Mouse (Mus musculus) hindbrain, postnatal 0 days (tissue): ENCODE results near the gene Foxp1. TPM values are rescaled to one million over a fixed set of nuclear protein-coding genes. Genes with fewer than 3 reads are reported as not detected.

Experiments used
- ATAC-seq: fragments of 200-750 bp; cut with Nextera tagmentation; 2 replicates; pipeline ENCODE4 v1.8.0; 2017; ENCODE audit warnings: mild to moderate bottlenecking, moderate TSS enrichment, moderate library complexity
- DNase-seq: peaks from one replicate; pipeline ENCODE4 v3.0.0-alpha.2; 2015; ENCODE audit warnings: low spot score
- H3K27ac ChIP-seq: fragments of 300-500 bp; sonication (generic); 2 replicates; pipeline ENCODE4 v1.5.1; 2014; ENCODE audit warnings: mild to moderate bottlenecking
- H3K27me3 ChIP-seq: fragments of 300-500 bp; sonication (generic); 2 replicates; pipeline ENCODE4 v1.6.1; 2014; ENCODE audit warnings: low read length, mixed read lengths; ENCODE audit not compliant: insufficient read depth
- H3K36me3 ChIP-seq: fragments of 300-500 bp; sonication (generic); 2 replicates; pipeline ENCODE4 v1.6.1; 2014; ENCODE audit warnings: low read length, mixed read lengths; ENCODE audit not compliant: insufficient read depth
- H3K4me1 ChIP-seq: fragments of 300-500 bp; sonication (generic); 2 replicates; pipeline ENCODE4 v1.6.1; 2014; ENCODE audit warnings: antibody characterized with exemption, low read length, mixed read lengths; ENCODE audit not compliant: insufficient read depth
- H3K4me2 ChIP-seq: fragments of 300-500 bp; sonication (generic); 2 replicates; pipeline ENCODE4 v1.6.1; 2014; ENCODE audit warnings: low read depth, mild to moderate bottlenecking, low read length, moderate library complexity, mixed read lengths
- H3K4me3 ChIP-seq: fragments of 300-500 bp; sonication (generic); 2 replicates; pipeline ENCODE4 v1.5.1; 2014; ENCODE audit warnings: low read length
- H3K9ac ChIP-seq: fragments of 300-500 bp; sonication (generic); replicated peaks from 2 replicates; pipeline ENCODE4 v1.6.1; 2014; ENCODE audit warnings: mild to moderate bottlenecking, low read length, moderate library complexity, mixed read lengths
- H3K9me3 ChIP-seq: fragments of 300-500 bp; sonication (generic); 2 replicates; pipeline ENCODE4 v1.6.1; 2016; ENCODE audit warnings: low read length, mixed read lengths
- CTCF ChIP-seq: IDR thresholded peaks from 2 replicates; pipeline ENCODE4 v1.5.1; 2016; ENCODE audit warnings: antibody characterized with exemption, control low read depth, low read depth
- WGBS: fragments of 180-500 bp; shearing (Covaris S2); extraction: QIAGEN DNeasy Blood & Tissue Kit; methylation state at CpG from one replicate; pipeline ENCODE4 v1.1.7; 2014; 5-methylcytosine and 5-hydroxymethylcytosine counted together
- polyA plus RNA-seq: library from polyadenylated mRNA; unstranded; fragments of >200 nt; fragmentation: Nextera tagmentation; extraction: Ambion mirVana; gene quantifications from 2 replicates; pipeline ENCODE4 v1.2.1, GENCODE M21; 2015
- total RNA-seq: library from RNA; depleted of rRNA; stranded (reverse); fragments of >200 nt; gene quantifications from 2 replicates; pipeline ENCODE4 v1.2.3, GENCODE M21; 2014

Gene Foxp1
- total and polyA plus RNA-seq, 2 experiments from 2014 or later = 53.6 to 54.8 TPM

DNA sequence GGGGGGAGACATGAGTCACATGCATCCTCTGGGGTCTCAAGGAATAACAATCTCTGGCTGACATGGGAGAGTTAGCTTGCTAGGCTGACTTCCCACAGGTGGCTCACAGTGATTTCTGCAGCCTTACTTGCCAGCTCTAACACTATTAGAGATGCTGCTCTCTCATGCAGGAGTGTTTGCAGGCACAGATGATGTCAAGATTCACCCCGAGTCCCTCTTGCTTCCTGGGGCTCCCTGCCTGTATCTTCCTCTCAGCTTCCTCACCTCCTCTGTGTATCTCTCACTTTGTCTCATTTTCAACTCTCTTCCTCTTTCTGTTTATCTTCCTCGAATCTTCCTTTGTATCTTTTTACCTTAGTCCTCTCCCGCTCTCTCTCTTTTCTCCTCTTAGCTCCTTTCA, 334.6 kb downstream of the Foxp1 start:
- H3K27me3 ChIP-seq = no peaks in the 10 kb centered on the region
- 88% methylated on average over 3 of the region's 3 CpGs for WGBS

DNA sequence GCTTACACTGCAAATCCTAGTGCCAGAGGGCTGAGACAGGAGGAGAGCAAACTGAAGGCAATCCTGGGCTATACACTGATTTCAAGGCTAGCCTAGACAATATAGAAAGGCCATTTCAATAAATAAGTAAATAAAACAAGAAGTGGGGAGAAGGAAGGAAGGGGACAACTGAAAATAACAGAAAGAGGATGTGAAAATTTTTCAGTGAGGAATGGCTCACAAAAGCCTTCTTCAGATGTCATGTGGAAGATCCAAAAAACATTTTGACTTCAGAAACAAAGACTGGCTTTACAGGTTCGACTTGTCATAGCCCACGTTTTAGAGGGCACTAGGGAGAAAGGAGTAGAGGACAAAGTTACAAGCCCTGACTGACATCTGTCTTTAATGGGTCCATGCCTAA, 335.1 kb downstream of the Foxp1 start:
- H3K27ac ChIP-seq = no peak overlapping the region
- no peak overlapping the region for H3K4me2 ChIP-seq
- no peak for TF ChIP-seq CTCF
- no peaks in the 10 kb centered on the region for H3K27me3 ChIP-seq
- no peaks in the 10 kb centered on the region for H3K36me3 ChIP-seq
- ATAC-seq = no peak
- WGBS = 63% methylated on average over 2 of the region's 2 CpGs
- H3K9ac ChIP-seq = no peak overlapping the region
- no peak for DNase-seq
- no peak overlapping the region for H3K4me3 ChIP-seq
- no peaks in the 10 kb centered on the region for H3K9me3 ChIP-seq
- no peaks in the 10 kb centered on the region; the same call in 1 of the 2 replicates for H3K4me1 ChIP-seq

More for the DNA sequence above, 334.6 kb downstream of the Foxp1 start:
- no peaks in the 10 kb centered on the region for H3K36me3 ChIP-seq
- no peak for ATAC-seq
- no peaks in the 10 kb centered on the region; the same call in 1 of the 2 replicates for H3K4me1 ChIP-seq
- H3K9ac ChIP-seq = no peak overlapping the region
- no peak for DNase-seq
- no peak overlapping the region for H3K4me3 ChIP-seq
- no peaks in the 10 kb centered on the region for H3K9me3 ChIP-seq
- TF ChIP-seq CTCF = no peak
- no peak overlapping the region for H3K4me2 ChIP-seq
- no peak overlapping the region for H3K27ac ChIP-seq

DNA sequence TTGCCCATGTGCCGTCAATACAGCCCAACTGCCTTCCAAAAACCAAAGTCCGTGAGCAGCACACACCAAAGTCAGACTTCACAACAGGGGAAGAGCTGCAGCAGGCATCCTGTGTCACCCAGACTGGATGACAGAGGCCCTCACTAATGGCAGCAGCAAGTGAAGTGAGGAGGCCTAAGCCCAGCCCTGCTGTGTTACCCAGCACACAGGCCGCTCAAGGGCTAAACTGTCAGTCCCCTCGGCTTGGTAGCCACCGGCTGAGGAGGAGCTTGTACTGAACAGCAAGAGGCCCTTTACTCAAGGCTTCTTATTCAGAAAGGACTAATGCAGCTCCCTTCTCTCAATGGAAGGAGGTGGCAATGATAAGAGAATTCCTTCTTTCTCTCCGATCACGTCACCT, 336.0 kb downstream of the Foxp1 start:
- Histone ChIP-seq H3K27me3 (no peaks in the 10 kb centered on the region), H3K36me3 (no peaks in the 10 kb centered on the region), H3K9me3 (no peaks in the 10 kb centered on the region), H3K4me1 (no peaks in the 10 kb centered on the region; the same call in 1 of the 2 replicates), H3K9ac (no peak overlapping the region), H3K4me2 (no peak overlapping the region), H3K27ac (no peak overlapping the region), H3K4me3 (no peak overlapping the region)
- TF ChIP-seq CTCF = no peak
- ATAC-seq (no peak), DNase-seq (no peak)
- WGBS = 51% methylated on average over 7 of the region's 7 CpGs

DNA sequence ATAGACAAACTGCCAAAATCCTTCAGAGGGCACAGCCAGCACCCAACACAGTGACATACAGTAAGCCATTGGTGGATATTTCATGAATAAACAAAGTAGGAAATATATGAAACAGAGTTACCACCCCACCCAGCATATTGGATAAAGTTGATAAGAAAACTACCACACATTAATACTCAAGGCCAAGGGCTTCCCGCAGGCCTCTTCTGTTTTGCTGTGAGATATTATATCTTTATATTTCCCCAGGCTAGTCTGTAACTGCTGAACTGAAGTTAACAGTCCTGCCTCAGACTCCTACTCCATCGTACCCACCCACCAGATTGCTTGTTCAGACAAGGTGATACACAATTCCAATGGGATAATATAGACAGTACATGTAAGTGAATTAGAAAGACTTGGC, 336.7 kb downstream of the Foxp1 start:
- no peak for TF ChIP-seq CTCF
- DNase-seq (no peak), ATAC-seq (no peak)
- H3K4me2 ChIP-seq = no peak overlapping the region
- H3K27ac ChIP-seq = no peak overlapping the region
- no peaks in the 10 kb centered on the region for H3K36me3 ChIP-seq
- H3K27me3 ChIP-seq = no peaks in the 10 kb centered on the region
- WGBS = 89% methylated on average over 2 of the region's 2 CpGs
- H3K4me3 ChIP-seq = no peak overlapping the region
- no peak overlapping the region for H3K9ac ChIP-seq
- no peaks in the 10 kb centered on the region; the same call in 1 of the 2 replicates for H3K4me1 ChIP-seq
- H3K9me3 ChIP-seq = no peaks in the 10 kb centered on the region

DNA sequence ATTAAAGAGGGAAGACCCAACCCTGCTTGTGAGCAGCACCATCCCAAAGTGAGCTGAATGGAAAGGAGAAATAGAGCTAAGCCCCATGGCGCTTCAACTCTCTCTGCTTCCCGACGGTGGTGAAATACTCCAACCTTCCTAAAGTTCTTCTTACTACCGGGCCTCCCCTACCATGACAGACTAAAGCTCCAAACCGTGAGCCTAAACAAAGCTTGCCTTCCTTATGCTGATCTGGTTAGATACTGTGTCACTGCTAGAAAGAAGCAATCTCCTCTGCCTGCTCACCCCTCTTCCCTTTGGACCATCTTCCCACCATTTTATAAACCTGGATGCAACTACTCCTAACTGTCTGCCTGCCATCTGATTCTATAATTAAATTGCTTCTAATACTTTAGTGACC, 338.5 kb downstream of the Foxp1 start:
- H3K9me3 ChIP-seq = no peaks in the 10 kb centered on the region
- H3K36me3 ChIP-seq = no peaks in the 10 kb centered on the region
- ATAC-seq (no peak), DNase-seq (no peak)
- H3K27ac ChIP-seq = no peak overlapping the region
- H3K4me3 ChIP-seq = no peak overlapping the region
- 87% methylated on average over 5 of the region's 5 CpGs for WGBS
- no peaks in the 10 kb centered on the region for H3K27me3 ChIP-seq
- H3K4me2 ChIP-seq = no peak overlapping the region
- no peaks in the 10 kb centered on the region; the same call in 1 of the 2 replicates for H3K4me1 ChIP-seq
- H3K9ac ChIP-seq = no peak overlapping the region
- TF ChIP-seq CTCF = no peak

DNA sequence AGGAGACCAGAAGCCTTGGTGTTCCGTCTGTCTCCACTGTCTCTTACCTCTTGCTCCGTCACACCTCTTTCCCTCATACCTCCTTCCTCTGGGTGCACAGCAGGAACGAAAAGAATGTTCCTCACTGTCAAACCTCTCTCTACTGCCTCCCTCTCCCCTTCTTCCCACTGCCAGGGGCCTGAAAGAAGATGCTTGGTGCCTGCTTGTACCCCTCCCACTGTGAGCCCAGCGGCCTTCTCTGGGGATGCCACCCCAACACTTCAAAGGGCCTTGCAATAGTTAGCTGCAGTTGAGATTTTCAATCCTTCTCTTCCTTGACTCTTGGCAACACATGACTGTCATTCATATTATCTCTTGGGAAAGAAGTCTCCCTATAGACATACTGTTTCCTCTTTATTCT, 339.7 kb downstream of the Foxp1 start:
- H3K4me2 ChIP-seq = no peak overlapping the region
- TF ChIP-seq CTCF = no peak
- H3K27me3 ChIP-seq = no peaks in the 10 kb centered on the region
- 91% methylated on average over 4 of the region's 4 CpGs for WGBS
- H3K36me3 ChIP-seq = no peaks in the 10 kb centered on the region
- no peak overlapping the region for H3K27ac ChIP-seq
- ATAC-seq (no peak), DNase-seq (no peak)
- H3K4me1 ChIP-seq = no peaks in the 10 kb centered on the region; the same call in 1 of the 2 replicates
- no peaks in the 10 kb centered on the region for H3K9me3 ChIP-seq
- H3K4me3 ChIP-seq = no peak overlapping the region
- no peak overlapping the region for H3K9ac ChIP-seq

DNA sequence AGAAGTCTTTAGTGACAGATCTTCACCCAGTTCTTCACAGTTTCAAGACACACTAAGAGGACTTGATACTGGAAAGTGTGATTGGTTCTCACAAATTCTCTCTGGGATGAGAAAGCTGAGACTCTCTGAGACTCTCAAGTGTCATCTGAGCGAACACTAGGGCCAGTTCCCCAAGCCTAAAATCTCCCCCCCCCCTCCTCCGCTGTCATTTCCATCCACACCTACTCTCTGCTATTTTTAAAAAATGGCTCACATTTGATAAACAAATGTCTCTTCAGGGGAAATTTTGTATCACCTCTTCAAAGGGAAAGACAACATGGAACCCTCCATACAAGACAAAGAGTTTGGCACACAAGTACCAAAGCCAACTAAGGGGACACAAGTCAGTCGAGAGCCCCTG, 346.3 kb downstream of the Foxp1 start:
- ATAC-seq (no peak), DNase-seq (no peak)
- H3K9ac ChIP-seq = no peak overlapping the region
- no peak overlapping the region for H3K4me3 ChIP-seq
- no peaks in the 10 kb centered on the region for H3K36me3 ChIP-seq
- 93% methylated on average over 3 of the region's 3 CpGs for WGBS
- no peaks in the 10 kb centered on the region for H3K27me3 ChIP-seq
- no peaks in the 10 kb centered on the region for H3K4me1 ChIP-seq
- no peak for TF ChIP-seq CTCF
- no peak overlapping the region for H3K27ac ChIP-seq
- no peak overlapping the region for H3K4me2 ChIP-seq
- no peaks in the 10 kb centered on the region for H3K9me3 ChIP-seq
